Comparison of ENCODE assay signal across 35 mouse cellular contexts in the genomic region with DNA sequence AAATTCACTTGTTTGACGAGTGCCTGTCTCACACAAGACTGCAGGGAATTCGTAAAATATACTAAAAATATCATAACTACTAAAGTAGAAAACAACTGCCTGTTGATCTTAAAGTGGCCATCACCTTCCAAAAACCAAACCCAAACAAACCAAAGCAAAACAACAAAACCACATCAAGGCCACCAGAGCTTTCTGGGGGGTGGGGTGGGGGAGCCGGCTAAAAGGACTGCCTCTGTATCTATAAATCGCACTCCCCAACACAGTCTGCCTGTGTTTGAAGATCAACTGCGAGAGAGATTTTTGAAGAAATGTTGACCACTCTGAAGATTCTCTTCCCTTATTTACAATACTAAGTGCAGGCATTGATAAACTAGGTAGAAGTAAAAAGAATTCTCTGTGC.
"Had no signal": no experiment of that assay in that cellular context is flagged by ENCODE, and none has a peak within 500 bp of the region (broad histone marks: within the 10 kb centered on the region; RNA-seq: fewer than 3 reads in every experiment).

No protein-coding gene starts in this region.

- H3K9ac ChIP-seq: heart, embryonic 12.5 days; heart, embryonic 13.5 days; heart, embryonic 15.5 days; hindbrain, embryonic 12.5 days; hindbrain, embryonic 13.5 days; hindbrain, embryonic 14.5 days; hindbrain, embryonic 15.5 days; intestine, embryonic 15.5 days; kidney, embryonic 15.5 days had no signal

- H3K4me3 ChIP-seq: heart, embryonic 10.5 days; heart, embryonic 12.5 days; heart, embryonic 13.5 days; heart, embryonic 15.5 days; hindbrain, embryonic 10.5 days; hindbrain, embryonic 12.5 days; hindbrain, embryonic 13.5 days; hindbrain, embryonic 15.5 days; intestine, embryonic 15.5 days; kidney, embryonic 15.5 days; layer of hippocampus, adult 2 months had no signal

- ATAC-seq: hindbrain, embryonic 16.5 days; hindbrain, postnatal 0 days; inflammation-experienced regulatory T-cells, adult 6 months; intestine, embryonic 15.5 days; intestine, embryonic 16.5 days; intestine, postnatal 0 days had no signal

- H3K4me1 ChIP-seq: heart, embryonic 10.5 days; heart, embryonic 12.5 days; heart, embryonic 13.5 days; heart, embryonic 15.5 days; hindbrain, embryonic 10.5 days; hindbrain, embryonic 12.5 days; hindbrain, embryonic 13.5 days; hindbrain, embryonic 15.5 days had no signal

- H3K36me3 ChIP-seq: heart, embryonic 10.5 days; heart, embryonic 12.5 days; heart, embryonic 13.5 days; heart, embryonic 15.5 days; hindbrain, embryonic 10.5 days; hindbrain, embryonic 12.5 days; hindbrain, embryonic 13.5 days; hindbrain, embryonic 15.5 days; intestine, embryonic 15.5 days; kidney, embryonic 15.5 days had no signal

- H3K27me3 ChIP-seq: heart, embryonic 12.5 days; heart, embryonic 13.5 days; heart, embryonic 15.5 days; hindbrain, embryonic 12.5 days; hindbrain, embryonic 13.5 days; hindbrain, embryonic 15.5 days; intestine, embryonic 15.5 days; kidney, embryonic 15.5 days had no signal

- H3K4me2 ChIP-seq: heart, embryonic 11.5 days; heart, embryonic 12.5 days; heart, embryonic 13.5 days; heart, embryonic 15.5 days; hindbrain, embryonic 12.5 days; hindbrain, embryonic 13.5 days; hindbrain, embryonic 14.5 days; hindbrain, embryonic 15.5 days; intestine, embryonic 15.5 days; kidney, embryonic 15.5 days had no signal

- DNase-seq: heart, postnatal 10 days; heart, postnatal 14 days; heart, postnatal 36 days; heart, postnatal 4 days; kidney, adult 11 months; kidney, adult 18-20 months; kidney, adult 2 months; kidney, adult 8-10 months; kidney, adult 9 months; kidney, postnatal 10 days; kidney, postnatal 14 days; kidney, postnatal 25 days; kidney, postnatal 36 days; kidney, postnatal 4 days; layer of hippocampus, adult 9-11 months; layer of hippocampus, postnatal 36 days had no signal

- H3K9me3 ChIP-seq: heart, embryonic 10.5 days; heart, embryonic 12.5 days; heart, embryonic 13.5 days; heart, embryonic 15.5 days; hindbrain, embryonic 10.5 days; hindbrain, embryonic 12.5 days; hindbrain, embryonic 13.5 days; hindbrain, embryonic 15.5 days; intestine, embryonic 15.5 days; kidney, embryonic 15.5 days had no signal

- H3K27ac ChIP-seq: heart, embryonic 10.5 days; heart, embryonic 13.5 days; heart, embryonic 15.5 days; hindbrain, embryonic 10.5 days; hindbrain, embryonic 12.5 days; hindbrain, embryonic 13.5 days; hindbrain, embryonic 14.5 days; hindbrain, embryonic 15.5 days; hindbrain, postnatal 0 days; intestine, embryonic 15.5 days; kidney, embryonic 15.5 days; kidney, postnatal 0 days; layer of hippocampus, adult 2 months had no signal
